Mouse (Mus musculus): Measurements from ENCODE around the gene 1700020L24Rik. TPM values are rescaled to one million over a fixed set of nuclear protein-coding genes. Genes with fewer than 3 reads are reported as not detected.

Gene 1700020L24Rik
- total and polyA plus RNA-seq, 3 experiments: not detected

GRCm38 (mm10) chr11:83443824-83444223, 6.3 kb downstream of the 1700020L24Rik start:
- TF ChIP-seq CTCF (IDR thresholded peaks at IDR 0.05; ENCODE audit: low read depth, low read length) (no peak), TAL1 (conservative IDR thresholded peaks at IDR 0.05; ENCODE audit: low read depth, low read length) (no peak), GATA2 (IDR thresholded peaks at IDR 0.05; ENCODE audit: borderline replicate concordance, low read depth, low read length) (no peak), GATA1 (IDR thresholded peaks at IDR 0.05; ENCODE audit: borderline replicate concordance, low read length) (no peak), POLR2AphosphoS5 (IDR thresholded peaks at IDR 0.05; ENCODE audit: insufficient replicate concordance, low read depth, low read length) (no peak)
- DNase-seq (ENCODE audit: low spot score) (no peak), ATAC-seq (ENCODE audit: extremely low read depth, insufficient number of reproducible peaks, low FRiP score, poor library complexity, severe bottlenecking) (no peak)
- no peaks in the 10 kb centered on the region for H3K9me3 ChIP-seq (replicated peaks)
- peaks cover 52% of the 10 kb centered on the region for H3K27me3 ChIP-seq (ENCODE audit: insufficient read depth, low read length)
- no peaks in the 10 kb centered on the region for H3K36me3 ChIP-seq (replicated peaks)
- H3K4me3 ChIP-seq (ENCODE audit: low read depth, low read length): no peak overlapping the region
- H3K4me1 ChIP-seq (ENCODE audit: insufficient read depth, low read depth, low read length): peaks cover 15% of the 10 kb centered on the region

- no peak for ATAC-seq (ENCODE audit: extremely low read depth, insufficient number of reproducible peaks, low FRiP score, poor library complexity, severe bottlenecking)
Measured at GRCm38 (mm10) chr11:83445001-83445400, 7.5 kb downstream of the 1700020L24Rik start.

DNA sequence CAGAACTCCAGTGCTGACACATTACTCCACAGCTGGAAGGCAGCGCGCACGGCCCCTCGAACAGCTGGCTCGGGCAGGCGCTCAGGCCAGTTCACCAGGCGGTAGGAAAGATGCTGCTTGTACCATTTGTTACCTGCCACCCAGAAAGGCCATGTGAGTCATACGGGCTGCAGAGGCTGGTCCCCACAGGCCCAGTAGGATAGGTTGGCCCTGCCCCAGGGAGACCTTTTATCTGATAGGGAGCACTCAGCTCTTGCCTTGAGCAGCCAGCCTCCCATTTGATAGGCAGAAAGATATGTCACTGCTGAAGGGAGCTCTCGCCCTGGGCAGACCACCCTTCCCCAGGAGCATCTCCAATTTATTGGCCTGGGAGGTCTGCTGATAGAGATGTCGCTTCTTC, 10.1 kb downstream of the 1700020L24Rik start:
- TF ChIP-seq GATA2 (IDR thresholded peaks at IDR 0.05; ENCODE audit: borderline replicate concordance, low read depth, low read length): no peak
- no peak for TF ChIP-seq CTCF (IDR thresholded peaks at IDR 0.05; ENCODE audit: low read depth, low read length)
- no peak for TF ChIP-seq POLR2AphosphoS5 (IDR thresholded peaks at IDR 0.05; ENCODE audit: insufficient replicate concordance, low read depth, low read length)
- TF ChIP-seq TAL1 (conservative IDR thresholded peaks at IDR 0.05; ENCODE audit: low read depth, low read length): no peak
- no peaks in the 10 kb centered on the region for H3K36me3 ChIP-seq (replicated peaks)
- no peaks in the 10 kb centered on the region for H3K4me1 ChIP-seq (ENCODE audit: insufficient read depth, low read depth, low read length)
- H3K9me3 ChIP-seq (replicated peaks): no peaks in the 10 kb centered on the region
- H3K4me3 ChIP-seq (ENCODE audit: low read depth, low read length): no peak overlapping the region
- DNase-seq (ENCODE audit: low spot score): no peak
- peaks cover 48% of the 10 kb centered on the region for H3K27me3 ChIP-seq (ENCODE audit: insufficient read depth, low read length)
- no peak for ATAC-seq (ENCODE audit: extremely low read depth, insufficient number of reproducible peaks, low FRiP score, poor library complexity, severe bottlenecking)

More at GRCm38 (mm10) chr11:83445001-83445400, 7.5 kb downstream of the 1700020L24Rik start:
- Histone ChIP-seq H3K36me3 (replicated peaks) (no peaks in the 10 kb centered on the region), H3K27me3 (ENCODE audit: insufficient read depth, low read length) (peaks cover 56% of the 10 kb centered on the region), H3K4me3 (ENCODE audit: low read depth, low read length) (no peak overlapping the region), H3K4me1 (ENCODE audit: insufficient read depth, low read depth, low read length) (peaks cover 15% of the 10 kb centered on the region), H3K9me3 (replicated peaks) (no peaks in the 10 kb centered on the region)
- TF ChIP-seq POLR2AphosphoS5 (IDR thresholded peaks at IDR 0.05; ENCODE audit: insufficient replicate concordance, low read depth, low read length) (no peak), GATA1 (IDR thresholded peaks at IDR 0.05; ENCODE audit: borderline replicate concordance, low read length) (no peak), GATA2 (IDR thresholded peaks at IDR 0.05; ENCODE audit: borderline replicate concordance, low read depth, low read length) (no peak), CTCF (IDR thresholded peaks at IDR 0.05; ENCODE audit: low read depth, low read length) (no peak), TAL1 (conservative IDR thresholded peaks at IDR 0.05; ENCODE audit: low read depth, low read length) (no peak)
- DNase-seq (ENCODE audit: low spot score): no peak

DNA sequence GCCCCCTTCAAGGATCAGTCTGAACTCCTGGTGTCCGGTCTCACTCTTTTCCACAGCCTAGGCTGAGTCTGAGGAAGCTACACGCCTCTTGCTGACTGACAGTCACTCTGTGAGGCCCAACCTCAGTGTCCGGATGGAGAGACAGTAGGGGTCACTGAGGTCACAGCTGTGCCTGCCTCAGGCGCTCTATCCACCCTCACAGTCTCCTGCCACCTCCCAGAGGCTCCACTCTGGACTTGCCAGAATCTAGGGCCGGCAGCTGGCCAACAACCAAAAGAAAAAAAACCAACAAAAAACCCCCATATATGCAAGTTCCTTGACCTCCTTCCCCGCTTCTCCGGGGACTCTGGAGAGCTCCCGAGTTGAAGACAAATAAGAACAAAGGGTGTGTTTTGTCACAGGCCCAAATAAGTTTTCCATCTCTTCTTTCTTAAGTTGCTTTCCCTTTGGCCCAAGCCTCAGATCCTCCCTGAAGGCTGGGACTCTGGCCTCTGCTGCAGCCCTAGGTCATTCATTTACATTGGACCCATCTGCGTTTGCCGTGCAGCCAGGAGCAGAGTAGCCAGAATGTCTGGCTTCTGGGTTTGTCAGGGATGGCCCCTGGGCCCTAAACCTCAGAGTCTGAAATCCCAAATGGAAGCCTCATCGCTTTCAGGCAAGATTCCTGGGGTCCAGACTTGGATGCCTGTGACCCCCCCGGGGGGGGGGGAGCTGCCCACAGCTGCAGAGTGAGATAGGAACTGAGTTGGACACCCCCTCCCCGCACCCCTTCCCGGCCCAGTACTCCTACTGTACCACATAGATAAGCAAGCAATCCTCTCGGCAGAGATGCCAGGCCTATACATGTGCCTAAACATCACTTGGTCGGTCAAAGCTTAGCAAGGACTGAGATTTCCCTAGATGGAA, 10.8 kb downstream of the 1700020L24Rik start:
- ATAC-seq (ENCODE audit: extremely low read depth, insufficient number of reproducible peaks, low FRiP score, poor library complexity, severe bottlenecking) (no peak), DNase-seq (ENCODE audit: low spot score) (no peak)
- Histone ChIP-seq H3K36me3 (replicated peaks) (no peaks in the 10 kb centered on the region), H3K4me3 (ENCODE audit: low read depth, low read length) (no peak overlapping the region), H3K9me3 (replicated peaks) (no peaks in the 10 kb centered on the region), H3K4me1 (ENCODE audit: insufficient read depth, low read depth, low read length) (no peaks in the 10 kb centered on the region), H3K27me3 (ENCODE audit: insufficient read depth, low read length) (peaks cover 46% of the 10 kb centered on the region)
- TF ChIP-seq CTCF (IDR thresholded peaks at IDR 0.05; ENCODE audit: low read depth, low read length): no peak

- Histone ChIP-seq H3K4me1 (ENCODE audit: insufficient read depth, low read depth, low read length) (no peaks in the 10 kb centered on the region), H3K36me3 (replicated peaks) (no peaks in the 10 kb centered on the region), H3K27me3 (ENCODE audit: insufficient read depth, low read length) (peaks cover 46% of the 10 kb centered on the region), H3K9me3 (replicated peaks) (no peaks in the 10 kb centered on the region), H3K4me3 (ENCODE audit: low read depth, low read length) (no peak overlapping the region)
- ATAC-seq (ENCODE audit: extremely low read depth, insufficient number of reproducible peaks, low FRiP score, poor library complexity, severe bottlenecking) (no peak), DNase-seq (ENCODE audit: low spot score) (no peak)
- TF ChIP-seq POLR2AphosphoS5 (IDR thresholded peaks at IDR 0.05; ENCODE audit: insufficient replicate concordance, low read depth, low read length): no peak
- TF ChIP-seq CTCF (IDR thresholded peaks at IDR 0.05; ENCODE audit: low read depth, low read length): no peak
- no peak for TF ChIP-seq GATA1 (IDR thresholded peaks at IDR 0.05; ENCODE audit: borderline replicate concordance, low read length)
- TF ChIP-seq GATA2 (IDR thresholded peaks at IDR 0.05; ENCODE audit: borderline replicate concordance, low read depth, low read length): no peak
Measured at GRCm38 (mm10) chr11:83448927-83449236, 11.4 kb downstream of the 1700020L24Rik start.

- Histone ChIP-seq H3K36me3 (replicated peaks) (no peaks in the 10 kb centered on the region), H3K4me1 (ENCODE audit: insufficient read depth, low read depth, low read length) (no peaks in the 10 kb centered on the region), H3K27me3 (ENCODE audit: insufficient read depth, low read length) (peaks cover 46% of the 10 kb centered on the region), H3K4me3 (ENCODE audit: low read depth, low read length) (no peak overlapping the region), H3K9me3 (replicated peaks) (no peaks in the 10 kb centered on the region)
- DNase-seq (ENCODE audit: low spot score) (no peak), ATAC-seq (ENCODE audit: extremely low read depth, insufficient number of reproducible peaks, low FRiP score, poor library complexity, severe bottlenecking) (no peak)
- TF ChIP-seq TAL1 (conservative IDR thresholded peaks at IDR 0.05; ENCODE audit: low read depth, low read length) (no peak), POLR2AphosphoS5 (IDR thresholded peaks at IDR 0.05; ENCODE audit: insufficient replicate concordance, low read depth, low read length) (no peak), GATA1 (IDR thresholded peaks at IDR 0.05; ENCODE audit: borderline replicate concordance, low read length) (no peak), CTCF (IDR thresholded peaks at IDR 0.05; ENCODE audit: low read depth, low read length) (no peak), GATA2 (IDR thresholded peaks at IDR 0.05; ENCODE audit: borderline replicate concordance, low read depth, low read length) (no peak)
Measured at GRCm38 (mm10) chr11:83449298-83449697, 11.8 kb downstream of the 1700020L24Rik start.

Data from G1E (cell line).